Mouse (Mus musculus): Measurements from ENCODE around the gene Mrps27.
A peak's percentile ranks its signal among the peaks of the same experiment; 100 is the strongest.

Gene Mrps27

GRCm38 (mm10) chr13:99439357-99439756 is 94.8 kb downstream of the Mrps27 start:
- DNase-seq (ENCODE audit: low read depth, low spot score), result no peak

GRCm38 (mm10) chr13:99440228-99440627 is 95.6 kb downstream of the Mrps27 start:
- DNase-seq (ENCODE audit: low read depth, low spot score), result no peak

GRCm38 (mm10) chr13:99441700-99442433 is 97.3 kb downstream of the Mrps27 start:
- no peak for DNase-seq (ENCODE audit: low read depth, low spot score)

- DNase-seq (ENCODE audit: low read depth, low spot score), result no peak
Measured at GRCm38 (mm10) chr13:99442434-99443249, 98.1 kb downstream of the Mrps27 start.

GRCm38 (mm10) chr13:99443484-99444175 is 99.0 kb downstream of the Mrps27 start:
- DNase-seq (ENCODE audit: low read depth, low spot score), result no peak

GRCm38 (mm10) chr13:99444431-99444871 is 99.9 kb downstream of the Mrps27 start:
- peak; percentile 90 for DNase-seq (ENCODE audit: low read depth, low spot score)

- peak; percentile 91 for DNase-seq (ENCODE audit: low read depth, low spot score)
Measured at GRCm38 (mm10) chr13:99444880-99445279, 100.3 kb downstream of the Mrps27 start.

- DNase-seq (ENCODE audit: low read depth, low spot score), result no peak
Measured at GRCm38 (mm10) chr13:99447002-99447401, 102.4 kb downstream of the Mrps27 start.

- DNase-seq (ENCODE audit: low read depth, low spot score), result no peak
Measured at GRCm38 (mm10) chr13:99447403-99448199, 103.0 kb downstream of the Mrps27 start.

- DNase-seq (ENCODE audit: low read depth, low spot score), result no peak
Measured at GRCm38 (mm10) chr13:99448278-99448677, 103.7 kb downstream of the Mrps27 start.

GRCm38 (mm10) chr13:99449547-99449946 is 105.0 kb downstream of the Mrps27 start:
- no peak for DNase-seq (ENCODE audit: low read depth, low spot score)

- no peak for DNase-seq (ENCODE audit: low read depth, low spot score)
Measured at GRCm38 (mm10) chr13:99450766-99451165, 106.2 kb downstream of the Mrps27 start.

GRCm38 (mm10) chr13:99451276-99451675 is 106.7 kb downstream of the Mrps27 start:
- DNase-seq (ENCODE audit: low read depth, low spot score), result no peak

GRCm38 (mm10) chr13:99452444-99452843 is 107.9 kb downstream of the Mrps27 start:
- DNase-seq (ENCODE audit: low read depth, low spot score), result no peak

GRCm38 (mm10) chr13:99454977-99455376 is 110.4 kb downstream of the Mrps27 start:
- no peak for DNase-seq (ENCODE audit: low read depth, low spot score)

- no peak for DNase-seq (ENCODE audit: low read depth, low spot score)
Measured at GRCm38 (mm10) chr13:99458658-99459386, 114.2 kb downstream of the Mrps27 start.

GRCm38 (mm10) chr13:99459612-99460011 is 115.0 kb downstream of the Mrps27 start:
- DNase-seq (ENCODE audit: low read depth, low spot score), result no peak

GRCm38 (mm10) chr13:99461886-99462285 is 117.3 kb downstream of the Mrps27 start:
- DNase-seq (ENCODE audit: low read depth, low spot score), result no peak

- DNase-seq (ENCODE audit: low read depth, low spot score), result no peak
Measured at GRCm38 (mm10) chr13:99464551-99464950, 120.0 kb downstream of the Mrps27 start.

All from R1 (cell line).